Mouse (Mus musculus): ENCODE results near the gene Pate2. TPM values are rescaled to one million over a fixed set of nuclear protein-coding genes. Genes with fewer than 3 reads are reported as not detected.

Pate2 gene
- polyA plus RNA-seq, 1 experiment, result not detected

DNA sequence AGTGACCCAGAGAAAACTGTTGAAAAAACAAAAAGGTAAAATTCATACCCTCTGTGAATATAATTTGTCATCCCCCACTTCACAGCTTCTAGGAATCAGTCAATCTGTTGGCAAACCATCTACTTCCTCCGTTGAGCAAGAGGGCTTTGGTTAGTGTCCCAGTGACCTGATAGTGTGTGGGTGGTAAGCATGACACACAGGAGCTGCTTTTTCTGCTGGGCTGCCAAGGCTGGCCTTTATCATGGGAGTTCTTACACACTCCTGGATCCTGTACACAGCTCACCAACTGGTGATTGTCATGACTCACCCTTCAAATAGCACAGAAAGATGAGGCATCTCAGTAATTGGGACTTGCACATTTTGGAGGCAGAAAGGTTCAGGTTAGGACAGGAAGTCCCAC lies 116.9 kb downstream of the Pate2 start, which contains the start of gene Pate1:
Pate1 (minus strand) TSS at position 378 of the 400 bp plus-strand sequence.
- Histone ChIP-seq H3K27ac (ENCODE audit: insufficient read depth, low read depth, low read length) (no peak within 1 kb of the TSS), H3K4me1 (ENCODE audit: control insufficient read depth, insufficient read depth, low read length) (no peaks in the 10 kb centered on the region), H3K4me3 (ENCODE audit: insufficient read depth, low read length) (no peak within 1 kb of the TSS)
- TF ChIP-seq CTCF (IDR thresholded peaks at IDR 0.05; ENCODE audit: low read depth, low read length) (no peak), POLR2A (IDR thresholded peaks at IDR 0.05; ENCODE audit: borderline replicate concordance, low read depth, low read length) (no peak)

DNA sequence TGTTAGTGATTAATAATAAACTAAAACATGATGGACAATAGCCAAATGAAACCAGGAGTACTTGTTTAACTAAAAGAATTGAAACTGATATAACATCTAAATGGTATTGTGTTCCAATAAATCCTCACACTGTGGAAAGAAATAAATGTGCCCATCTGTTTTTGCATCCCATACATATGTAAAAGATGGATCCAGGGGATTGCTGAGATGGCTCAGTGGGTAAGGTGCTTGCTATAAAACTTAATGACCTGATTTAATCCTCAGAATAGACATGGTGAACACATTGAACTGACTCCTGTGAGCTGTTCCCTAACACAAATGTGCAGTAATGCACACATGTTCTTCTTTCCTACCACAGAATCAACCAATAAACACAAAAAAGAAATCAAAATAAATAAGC lies 121.8 kb downstream of the Pate2 start:
- H3K27ac ChIP-seq (ENCODE audit: insufficient read depth, low read depth, low read length), result no peak overlapping the region
- no peak overlapping the region for H3K4me3 ChIP-seq (ENCODE audit: insufficient read depth, low read length)
- no peak for TF ChIP-seq CTCF (IDR thresholded peaks at IDR 0.05; ENCODE audit: low read depth, low read length)
- no peak for TF ChIP-seq POLR2A (IDR thresholded peaks at IDR 0.05; ENCODE audit: borderline replicate concordance, low read depth, low read length)
- no peaks in the 10 kb centered on the region for H3K4me1 ChIP-seq (ENCODE audit: control insufficient read depth, insufficient read depth, low read length)

DNA sequence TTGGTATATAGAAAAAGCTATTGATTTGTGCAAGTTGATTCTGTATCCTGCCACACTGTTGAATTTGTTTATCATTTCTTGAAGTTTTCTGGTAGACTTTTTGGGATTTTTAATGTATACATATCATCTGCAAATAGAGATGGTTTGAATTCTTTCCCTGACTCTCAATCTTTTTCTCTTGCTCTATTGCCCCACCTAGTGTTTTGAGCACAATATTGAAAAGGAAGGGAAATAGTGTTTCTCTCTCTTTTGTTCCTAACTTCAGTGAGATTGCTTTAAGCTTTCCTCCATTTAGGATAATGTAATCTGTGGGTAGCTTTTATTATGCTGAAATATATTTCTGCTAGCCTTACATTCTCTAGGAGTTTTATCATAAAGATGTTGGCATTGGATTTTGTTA lies 137.2 kb downstream of the Pate2 start:
- Histone ChIP-seq H3K27ac (ENCODE audit: insufficient read depth, low read depth, low read length) (no peak overlapping the region), H3K4me1 (ENCODE audit: control insufficient read depth, insufficient read depth, low read length) (no peaks in the 10 kb centered on the region), H3K4me3 (ENCODE audit: insufficient read depth, low read length) (no peak overlapping the region)
- TF ChIP-seq POLR2A (IDR thresholded peaks at IDR 0.05; ENCODE audit: borderline replicate concordance, low read depth, low read length), result no peak
- no peak for TF ChIP-seq CTCF (IDR thresholded peaks at IDR 0.05; ENCODE audit: low read depth, low read length)

Other genes starting within 250 kb of the Pate2 start
- 0.20 and 0.75 TPM in 2 replicates for gene Cdon, start 149.2 kb upstream of the Pate2 start, polyA plus RNA-seq (2012; ENCODE audit: insufficient read depth, insufficient read length, missing spikeins)
- gene Gm1113, start 52.0 kb upstream of the Pate2 start, polyA plus RNA-seq (2012; ENCODE audit: insufficient read depth, insufficient read length, missing spikeins), result not detected in 2 replicates
- gene Ddx25, start 11.8 kb upstream of the Pate2 start, polyA plus RNA-seq (2012; ENCODE audit: insufficient read depth, insufficient read length, missing spikeins), result not detected in 2 replicates
- 7.9 and 9.0 TPM in 2 replicates for gene Pus3, start 11.7 kb upstream of the Pate2 start, polyA plus RNA-seq (2012; ENCODE audit: insufficient read depth, insufficient read length, missing spikeins)
- 8.8 and 9.4 TPM in 2 replicates for gene Hyls1, start 114 bp downstream of the Pate2 start, polyA plus RNA-seq (2012; ENCODE audit: insufficient read depth, insufficient read length, missing spikeins)
- gene Pate4, start 41.7 kb downstream of the Pate2 start, polyA plus RNA-seq (2012; ENCODE audit: insufficient read depth, insufficient read length, missing spikeins), result not detected in 2 replicates
- not detected in 2 replicates for gene Pate3, start 77.9 kb downstream of the Pate2 start, polyA plus RNA-seq (2012; ENCODE audit: insufficient read depth, insufficient read length, missing spikeins)
- not detected in 2 replicates for gene Pate1, start 117.1 kb downstream of the Pate2 start, polyA plus RNA-seq (2012; ENCODE audit: insufficient read depth, insufficient read length, missing spikeins)
- gene Gm17677, start 170.8 kb downstream of the Pate2 start, polyA plus RNA-seq (2012; ENCODE audit: insufficient read depth, insufficient read length, missing spikeins), result not detected in 2 replicates
- not detected in 2 replicates for gene Gm17727, start 207.8 kb downstream of the Pate2 start, polyA plus RNA-seq (2012; ENCODE audit: insufficient read depth, insufficient read length, missing spikeins)
- not detected in 2 replicates for gene Gm27235, start 219.8 kb downstream of the Pate2 start, polyA plus RNA-seq (2012; ENCODE audit: insufficient read depth, insufficient read length, missing spikeins)
- not detected in 2 replicates for gene D730048I06Rik, start 219.8 kb downstream of the Pate2 start, polyA plus RNA-seq (2012; ENCODE audit: insufficient read depth, insufficient read length, missing spikeins)

Measured in bone marrow macrophage, adult 2 months (primary cell).